Mouse (Mus musculus) thymus, postnatal 36 days (tissue): ENCODE data around the gene Frem1.

Source experiments
- DNase-seq, 2 experiments: peaks; one replicate each; pipeline ENCODE4 v3.0.0; 2022; ENCODE audit warnings: mixed read lengths in 2 of 2

Frem1 gene

GRCm38 (mm10) chr4:82918625-82919024 lies 133.5 kb downstream of the Frem1 start:
- DNase-seq: no peak

- DNase-seq: no peak
These were observed 135.5 kb downstream of the Frem1 start for GRCm38 (mm10) chr4:82916678-82917050.

GRCm38 (mm10) chr4:82916003-82916677 lies 136.0 kb downstream of the Frem1 start:
- DNase-seq: no peak

- DNase-seq: no peak
These were observed 136.6 kb downstream of the Frem1 start for GRCm38 (mm10) chr4:82915576-82915975.

GRCm38 (mm10) chr4:82914601-82915143 lies 137.5 kb downstream of the Frem1 start:
- no peak for DNase-seq

- DNase-seq: no peak
These were observed 156.9 kb downstream of the Frem1 start for GRCm38 (mm10) chr4:82895227-82895626.

GRCm38 (mm10) chr4:82892247-82892646 lies 159.9 kb downstream of the Frem1 start:
- DNase-seq: no peak

GRCm38 (mm10) chr4:82891566-82891965 lies 160.6 kb downstream of the Frem1 start:
- no peak for DNase-seq

GRCm38 (mm10) chr4:82891049-82891448 lies 161.1 kb downstream of the Frem1 start:
- no peak for DNase-seq

- DNase-seq: no peak
These were observed 161.6 kb downstream of the Frem1 start for GRCm38 (mm10) chr4:82890585-82890984.

- no peak for DNase-seq
These were observed 166.0 kb downstream of the Frem1 start for GRCm38 (mm10) chr4:82886148-82886547.

GRCm38 (mm10) chr4:82885535-82885913 lies 166.6 kb downstream of the Frem1 start:
- DNase-seq: no peak

- no peak for DNase-seq
These were observed 167.3 kb downstream of the Frem1 start, which contains the start of gene Cer1 for GRCm38 (mm10) chr4:82884636-82885534. Gene Cer1 (minus strand): TSS chr4:82885148.

- DNase-seq: no peak
These were observed 169.6 kb downstream of the Frem1 start for GRCm38 (mm10) chr4:82882500-82882899.

GRCm38 (mm10) chr4:82881366-82881765 lies 170.8 kb downstream of the Frem1 start:
- no peak for DNase-seq

GRCm38 (mm10) chr4:82880243-82880642 lies 171.9 kb downstream of the Frem1 start:
- DNase-seq: no peak

- no peak for DNase-seq
These were observed 173.0 kb downstream of the Frem1 start for GRCm38 (mm10) chr4:82879152-82879551.

- DNase-seq: no peak
These were observed 175.5 kb downstream of the Frem1 start for GRCm38 (mm10) chr4:82876656-82877055.

GRCm38 (mm10) chr4:82875532-82875931 lies 176.6 kb downstream of the Frem1 start:
- no peak for DNase-seq

GRCm38 (mm10) chr4:82874791-82875190 lies 177.3 kb downstream of the Frem1 start:
- DNase-seq: no peak

- no peak for DNase-seq
These were observed 179.6 kb downstream of the Frem1 start for GRCm38 (mm10) chr4:82872548-82872947.

GRCm38 (mm10) chr4:82872121-82872520 lies 180.0 kb downstream of the Frem1 start:
- no peak for DNase-seq

- no peak for DNase-seq
These were observed 181.2 kb downstream of the Frem1 start for GRCm38 (mm10) chr4:82870931-82871330.
